Mouse (Mus musculus): Measurements from ENCODE around the gene Plekha8.

The Plekha8 gene

GRCm38 (mm10) chr6:54597208-54597607 lies 2.3 kb downstream of the Plekha8 start, which contains the start of gene Fkbp14:
Gene Fkbp14, minus strand, starts transcription at chr6:54597308.
- no peaks in the 10 kb centered on the region for H3K27me3 ChIP-seq (ENCODE audit: control insufficient read depth, insufficient read depth, low read length, poor library complexity, severe bottlenecking)
- H3K36me3 ChIP-seq (ENCODE audit: control insufficient read depth, insufficient read depth, low read length, poor library complexity, severe bottlenecking) = no peaks in the 10 kb centered on the region
- DNase-seq (ENCODE audit: low read depth, low spot score) = no peak

- DNase-seq (ENCODE audit: low read depth, low spot score) = no peak
- no peaks in the 10 kb centered on the region for H3K27me3 ChIP-seq (ENCODE audit: control insufficient read depth, insufficient read depth, low read length, poor library complexity, severe bottlenecking)
- H3K36me3 ChIP-seq (ENCODE audit: control insufficient read depth, insufficient read depth, low read length, poor library complexity, severe bottlenecking) = no peaks in the 10 kb centered on the region
Observed at GRCm38 (mm10) chr6:54597711-54598110, 2.8 kb downstream of the Plekha8 start.

GRCm38 (mm10) chr6:54600681-54601347 lies 5.9 kb downstream of the Plekha8 start:
- Histone ChIP-seq H3K36me3 (ENCODE audit: control insufficient read depth, insufficient read depth, low read length, poor library complexity, severe bottlenecking) (no peaks in the 10 kb centered on the region), H3K27me3 (ENCODE audit: control insufficient read depth, insufficient read depth, low read length, poor library complexity, severe bottlenecking) (no peaks in the 10 kb centered on the region)
- DNase-seq (ENCODE audit: low read depth, low spot score) = no peak

GRCm38 (mm10) chr6:54602891-54603290 lies 8.0 kb downstream of the Plekha8 start:
- Histone ChIP-seq H3K36me3 (ENCODE audit: control insufficient read depth, insufficient read depth, low read length, poor library complexity, severe bottlenecking) (no peaks in the 10 kb centered on the region), H3K27me3 (ENCODE audit: control insufficient read depth, insufficient read depth, low read length, poor library complexity, severe bottlenecking) (no peaks in the 10 kb centered on the region)
- DNase-seq (ENCODE audit: low read depth, low spot score) = no peak

- Histone ChIP-seq H3K36me3 (ENCODE audit: control insufficient read depth, insufficient read depth, low read length, poor library complexity, severe bottlenecking) (no peaks in the 10 kb centered on the region), H3K27me3 (ENCODE audit: control insufficient read depth, insufficient read depth, low read length, poor library complexity, severe bottlenecking) (no peaks in the 10 kb centered on the region)
- no peak for DNase-seq (ENCODE audit: low read depth, low spot score)
Observed at GRCm38 (mm10) chr6:54604001-54604715, 9.2 kb downstream of the Plekha8 start.

DNA sequence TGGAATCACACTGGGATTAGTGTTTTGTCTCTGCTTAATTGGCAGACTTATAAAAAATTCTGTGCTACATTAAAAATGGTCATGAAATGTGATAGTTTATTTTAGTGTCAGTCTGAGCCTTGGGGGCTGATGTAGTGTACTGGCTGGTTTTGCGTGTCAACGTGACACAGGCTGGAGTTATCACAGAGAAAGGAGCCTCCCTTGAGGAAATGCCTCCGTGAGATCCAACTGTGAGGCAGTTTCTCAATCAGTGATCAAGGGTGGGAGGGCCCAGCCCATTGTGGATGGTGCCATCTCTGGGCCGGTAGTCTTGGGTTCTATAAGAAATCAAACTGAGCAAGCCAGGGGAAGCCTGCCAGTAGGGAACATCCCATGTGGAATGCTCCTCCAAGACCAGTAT lies 11.3 kb downstream of the Plekha8 start:
- Histone ChIP-seq H3K27me3 (ENCODE audit: control insufficient read depth, insufficient read depth, low read length, poor library complexity, severe bottlenecking) (no peaks in the 10 kb centered on the region), H3K36me3 (ENCODE audit: control insufficient read depth, insufficient read depth, low read length, poor library complexity, severe bottlenecking) (no peaks in the 10 kb centered on the region)
- DNase-seq (ENCODE audit: low read depth, low spot score) = no peak

DNA sequence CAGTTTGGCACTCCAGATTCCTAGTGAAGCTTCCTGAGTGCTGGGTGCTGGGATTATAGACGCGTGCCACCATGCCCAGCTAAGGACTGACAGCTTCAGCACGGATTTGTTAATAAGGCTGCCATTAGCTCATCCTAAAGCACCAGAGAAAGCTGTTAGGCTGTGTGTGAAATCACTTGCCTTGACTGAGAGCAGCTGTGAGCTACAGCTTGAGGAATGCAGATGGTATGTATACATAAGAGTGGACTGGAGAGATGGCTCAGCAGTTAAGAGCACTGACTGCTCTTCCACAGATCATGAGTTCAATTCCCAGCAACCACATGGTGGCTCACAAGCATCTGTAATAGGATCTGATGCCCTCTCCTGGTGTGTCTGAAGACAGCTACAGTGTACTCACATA lies 22.5 kb downstream of the Plekha8 start:
- H3K27me3 ChIP-seq (ENCODE audit: control insufficient read depth, insufficient read depth, low read length, poor library complexity, severe bottlenecking) = no peaks in the 10 kb centered on the region
- no peaks in the 10 kb centered on the region for H3K36me3 ChIP-seq (ENCODE audit: control insufficient read depth, insufficient read depth, low read length, poor library complexity, severe bottlenecking)
- no peak for DNase-seq (ENCODE audit: low read depth, low spot score)

GRCm38 (mm10) chr6:54619530-54619929 lies 24.6 kb downstream of the Plekha8 start:
- DNase-seq (ENCODE audit: low read depth, low spot score) = no peak
- H3K36me3 ChIP-seq (ENCODE audit: control insufficient read depth, insufficient read depth, low read length, poor library complexity, severe bottlenecking) = no peaks in the 10 kb centered on the region

DNA sequence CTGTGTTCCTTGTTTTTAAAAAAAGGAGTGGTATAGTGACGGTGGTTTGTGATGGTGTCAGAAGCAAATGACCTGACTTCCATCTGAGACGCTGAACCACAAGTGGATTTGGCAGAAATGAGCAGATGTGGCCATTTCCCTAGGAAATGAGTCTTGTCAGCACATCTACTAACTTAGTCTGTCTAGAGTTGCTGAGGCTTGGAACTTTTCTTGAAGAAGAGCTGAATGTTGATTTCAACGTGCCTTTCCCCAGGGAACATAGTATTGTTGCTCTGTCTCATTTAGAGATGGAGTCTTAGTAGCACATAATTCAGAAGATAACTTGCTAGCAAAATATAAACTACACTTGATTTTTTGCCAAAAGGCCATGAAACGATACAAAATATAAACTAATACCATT lies 25.4 kb downstream of the Plekha8 start:
- DNase-seq (ENCODE audit: low read depth, low spot score) = no peak
- Histone ChIP-seq H3K36me3 (ENCODE audit: control insufficient read depth, insufficient read depth, low read length, poor library complexity, severe bottlenecking) (no peaks in the 10 kb centered on the region), H3K27me3 (ENCODE audit: control insufficient read depth, insufficient read depth, low read length, poor library complexity, severe bottlenecking) (no peaks in the 10 kb centered on the region)

More at GRCm38 (mm10) chr6:54619530-54619929, 24.6 kb downstream of the Plekha8 start:
- no peaks in the 10 kb centered on the region for H3K27me3 ChIP-seq (ENCODE audit: control insufficient read depth, insufficient read depth, low read length, poor library complexity, severe bottlenecking)

GRCm38 (mm10) chr6:54628381-54628780 lies 33.5 kb downstream of the Plekha8 start:
- Histone ChIP-seq H3K36me3 (ENCODE audit: control insufficient read depth, insufficient read depth, low read length, poor library complexity, severe bottlenecking) (no peaks in the 10 kb centered on the region), H3K27me3 (ENCODE audit: control insufficient read depth, insufficient read depth, low read length, poor library complexity, severe bottlenecking) (no peaks in the 10 kb centered on the region)
- DNase-seq (ENCODE audit: low read depth, low spot score) = no peak

DNA sequence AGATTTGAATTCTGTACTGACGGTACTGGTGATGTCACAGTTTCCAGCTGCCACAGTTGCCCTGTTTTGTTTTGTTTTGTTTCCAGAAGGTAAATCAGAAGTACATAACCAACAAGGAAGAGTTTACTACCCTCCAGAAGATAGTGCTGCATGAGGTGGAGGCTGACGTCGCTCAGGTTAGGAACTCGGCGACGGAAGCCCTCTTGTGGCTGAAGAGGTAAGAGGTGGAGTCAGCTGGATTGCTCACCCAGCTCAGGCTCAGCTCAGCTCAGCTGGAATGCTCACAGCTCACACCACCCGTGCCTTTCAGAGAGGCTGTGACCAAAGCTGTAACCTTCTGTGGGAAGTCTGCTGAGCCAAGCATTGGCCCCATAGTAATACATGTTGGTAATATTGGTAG lies 34.8 kb downstream of the Plekha8 start:
- DNase-seq (ENCODE audit: low read depth, low spot score) = peak; percentile 6

DNA sequence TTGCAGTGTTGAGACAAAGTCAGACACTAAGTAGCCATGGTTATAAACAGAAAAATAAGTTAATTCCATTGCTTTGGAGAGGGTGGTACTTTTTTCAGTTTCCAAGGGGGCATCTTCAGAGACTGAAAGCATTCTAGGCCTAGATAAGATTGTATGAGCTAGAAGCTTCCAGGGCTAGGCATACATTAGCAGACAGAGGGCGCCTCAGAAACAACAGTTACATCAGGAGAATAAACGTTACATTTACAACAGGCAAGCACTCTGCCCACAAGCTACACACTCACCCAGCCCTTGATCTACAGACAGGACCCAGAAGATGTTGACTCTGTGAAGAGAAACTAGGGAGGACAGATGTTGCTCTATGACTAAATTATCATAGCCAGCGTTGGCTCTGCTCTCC lies 36.6 kb downstream of the Plekha8 start:
- no peaks in the 10 kb centered on the region for H3K27me3 ChIP-seq (ENCODE audit: control insufficient read depth, insufficient read depth, low read length, poor library complexity, severe bottlenecking)
- DNase-seq (ENCODE audit: low read depth, low spot score) = peak; percentile 18
- no peaks in the 10 kb centered on the region for H3K36me3 ChIP-seq (ENCODE audit: control insufficient read depth, insufficient read depth, low read length, poor library complexity, severe bottlenecking)

More for the DNA sequence above, 34.8 kb downstream of the Plekha8 start:
- Histone ChIP-seq H3K27me3 (ENCODE audit: control insufficient read depth, insufficient read depth, low read length, poor library complexity, severe bottlenecking) (no peaks in the 10 kb centered on the region), H3K36me3 (ENCODE audit: control insufficient read depth, insufficient read depth, low read length, poor library complexity, severe bottlenecking) (no peaks in the 10 kb centered on the region)

DNA sequence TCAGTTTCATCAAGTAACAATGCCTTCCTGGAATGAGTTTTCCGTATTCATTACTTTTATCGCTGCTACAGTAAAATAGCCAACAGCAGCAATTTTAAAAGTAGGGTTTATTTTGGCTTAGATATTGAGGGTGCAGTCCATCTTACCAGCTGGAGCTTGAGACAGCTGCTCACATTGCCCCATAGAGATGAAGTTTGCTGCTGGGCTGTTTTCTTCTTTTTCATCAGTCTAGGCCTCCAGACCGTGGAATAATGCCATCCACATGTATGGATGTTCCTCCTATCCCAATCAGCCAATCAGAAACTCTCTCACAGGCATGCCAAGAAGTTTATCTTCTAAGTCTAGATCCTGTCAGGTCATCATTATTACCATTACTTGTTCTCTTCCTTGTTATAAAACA lies 45.0 kb downstream of the Plekha8 start:
- Histone ChIP-seq H3K36me3 (ENCODE audit: control insufficient read depth, insufficient read depth, low read length, poor library complexity, severe bottlenecking) (no peaks in the 10 kb centered on the region), H3K27me3 (ENCODE audit: control insufficient read depth, insufficient read depth, low read length, poor library complexity, severe bottlenecking) (no peaks in the 10 kb centered on the region)
- DNase-seq (ENCODE audit: low read depth, low spot score) = no peak

DNA sequence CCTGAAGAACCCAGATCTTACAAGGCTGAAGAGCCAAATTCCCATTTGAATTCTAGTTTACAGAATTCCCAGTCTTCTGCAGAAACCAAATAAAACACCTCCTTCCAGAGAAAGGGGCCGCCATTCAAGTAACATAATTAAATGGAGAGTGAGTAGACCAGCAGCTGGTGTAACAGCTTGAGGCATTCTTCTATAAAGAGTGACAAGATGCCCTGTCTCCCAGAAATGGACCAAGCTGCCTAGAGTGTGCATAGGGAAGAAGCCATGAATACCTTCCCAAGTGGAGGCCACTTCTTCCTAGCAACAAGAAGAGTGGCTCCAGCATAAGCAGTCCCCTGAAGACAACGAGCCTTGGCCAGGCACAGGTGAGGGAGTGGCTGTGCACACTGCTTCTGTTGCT lies 47.0 kb downstream of the Plekha8 start:
- Histone ChIP-seq H3K36me3 (ENCODE audit: control insufficient read depth, insufficient read depth, low read length, poor library complexity, severe bottlenecking) (no peaks in the 10 kb centered on the region), H3K27me3 (ENCODE audit: control insufficient read depth, insufficient read depth, low read length, poor library complexity, severe bottlenecking) (no peaks in the 10 kb centered on the region)
- DNase-seq (ENCODE audit: low read depth, low spot score) = no peak

DNA sequence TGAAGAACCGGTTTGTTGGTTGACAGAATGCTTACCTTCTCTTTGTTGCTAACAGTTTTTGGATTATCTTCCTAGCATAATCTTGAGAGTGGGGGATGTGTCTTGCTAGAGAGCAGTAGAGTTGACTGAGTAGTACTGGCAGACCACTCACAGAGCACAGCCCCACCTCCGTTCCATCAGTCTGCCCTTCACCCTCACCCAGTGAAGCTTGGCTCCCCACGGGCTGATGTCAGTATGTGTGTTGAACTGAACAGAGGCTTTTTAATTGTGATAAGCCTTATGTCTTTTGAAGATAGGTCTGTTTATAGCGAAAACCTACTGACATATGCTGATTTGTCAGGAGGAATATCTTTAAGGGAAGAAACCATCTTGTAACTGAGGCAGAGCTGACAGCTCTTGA lies 48.3 kb downstream of the Plekha8 start:
- Histone ChIP-seq H3K36me3 (ENCODE audit: control insufficient read depth, insufficient read depth, low read length, poor library complexity, severe bottlenecking) (no peaks in the 10 kb centered on the region), H3K27me3 (ENCODE audit: control insufficient read depth, insufficient read depth, low read length, poor library complexity, severe bottlenecking) (no peaks in the 10 kb centered on the region)
- no peak for DNase-seq (ENCODE audit: low read depth, low spot score)
